Mouse (Mus musculus) regulatory T cell (primary cell): ENCODE measurements around the gene Akr1e1.
"Not testable (repeated sequence)": the region's sequence is repeated elsewhere in the genome, so short reads cannot be mapped to it uniquely, and the experiment has no call there.

Experiments used
- in situ Hi-C: fragments of 300-600 bp; cut with MboI, MseI; formaldehyde crosslinking; loops from one replicate; pipeline ENCODE4 v1.15.1; 2025; ENCODE audit warnings: high pct_unique_total_duplicates

Akr1e1 gene

DNA sequence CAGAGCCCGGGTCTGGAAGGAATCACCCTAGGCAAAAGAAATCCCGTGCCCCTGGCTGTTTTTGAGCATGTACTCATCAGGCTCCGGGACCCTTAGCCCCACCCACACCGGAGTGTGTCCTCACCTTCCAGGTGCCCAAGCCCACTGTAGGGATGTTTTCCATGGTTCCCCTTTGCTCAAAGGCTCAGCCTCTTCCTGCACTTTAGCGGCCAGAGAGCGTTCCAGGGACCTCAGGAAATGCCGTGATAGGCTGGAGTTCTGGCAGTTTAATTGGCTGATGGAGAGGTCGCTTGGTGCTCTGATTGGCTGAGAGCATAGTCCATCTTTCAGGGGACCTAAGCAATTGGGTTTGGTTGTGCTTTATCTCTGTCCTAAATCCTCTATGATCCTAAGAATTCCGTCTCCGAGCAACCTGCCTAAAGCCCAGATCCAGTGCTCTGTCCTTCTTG lies at the start of gene Akr1e1:
Gene Akr1e1, minus strand, starts transcription at position 214 of the 449 bp plus-strand sequence.
- in situ Hi-C loops, result no loop called here

DNA sequence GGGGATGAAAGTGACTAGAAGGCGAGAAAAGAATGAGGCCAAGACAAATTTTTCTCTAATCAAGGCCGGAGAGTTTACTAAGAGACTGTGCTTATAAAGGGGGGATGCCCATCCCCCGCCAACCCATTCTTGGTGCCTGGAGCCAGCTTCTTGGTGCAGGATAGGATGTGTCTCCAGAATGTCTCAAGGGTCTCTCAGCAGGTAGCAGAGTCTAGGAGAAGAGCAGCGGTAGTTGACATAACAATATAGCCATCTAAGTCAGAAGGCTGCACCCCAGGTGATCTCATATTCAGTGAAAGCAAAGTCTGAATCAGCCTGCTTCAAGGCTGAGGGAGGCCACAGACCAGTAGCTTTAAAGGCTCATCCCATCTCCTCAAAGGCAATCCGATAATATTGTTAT lies 49.4 kb upstream of the Akr1e1 start:
- in situ Hi-C loops, result no loop called here

DNA sequence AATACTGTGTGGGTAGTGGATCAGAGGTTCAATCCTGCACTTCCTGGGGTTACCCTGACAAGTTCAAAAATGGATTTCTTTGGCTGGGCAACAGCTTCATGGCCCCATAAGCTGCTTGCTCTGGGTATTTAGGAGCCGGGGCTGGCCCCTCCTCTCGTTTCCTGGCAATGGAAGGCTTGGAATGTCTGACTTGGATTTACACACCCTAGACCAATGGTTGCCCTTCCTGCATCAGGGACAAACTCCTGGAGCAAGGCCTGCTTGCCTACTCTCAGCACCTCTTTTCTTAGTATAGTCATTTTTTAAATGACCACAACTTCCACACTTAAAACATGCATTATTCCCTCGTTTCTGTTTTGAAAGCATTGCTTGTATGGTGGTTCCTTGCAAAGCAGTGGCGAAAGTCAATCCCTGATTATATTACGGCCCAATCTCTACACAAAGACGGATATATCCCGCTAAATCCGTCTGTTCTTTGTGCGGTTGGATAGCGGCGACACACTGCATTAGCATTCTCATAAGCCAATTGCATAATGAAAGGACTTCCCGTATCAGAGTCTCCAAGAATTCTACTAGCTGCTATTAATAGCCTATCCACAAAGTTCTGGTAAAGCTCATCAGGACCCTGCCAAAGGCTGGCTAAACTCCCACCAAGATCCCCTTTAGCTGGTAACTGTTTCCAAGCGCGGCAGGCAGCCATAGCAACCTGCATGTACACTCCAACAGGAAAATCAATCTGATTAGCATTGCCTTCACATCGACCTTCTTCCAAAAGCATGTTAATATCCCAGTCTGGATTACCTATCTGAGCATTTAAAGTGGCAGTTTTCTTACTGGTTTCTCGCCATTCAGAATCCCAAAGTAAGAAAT lies 47.5 kb upstream of the Akr1e1 start:
- in situ Hi-C loops, result no loop called here

DNA sequence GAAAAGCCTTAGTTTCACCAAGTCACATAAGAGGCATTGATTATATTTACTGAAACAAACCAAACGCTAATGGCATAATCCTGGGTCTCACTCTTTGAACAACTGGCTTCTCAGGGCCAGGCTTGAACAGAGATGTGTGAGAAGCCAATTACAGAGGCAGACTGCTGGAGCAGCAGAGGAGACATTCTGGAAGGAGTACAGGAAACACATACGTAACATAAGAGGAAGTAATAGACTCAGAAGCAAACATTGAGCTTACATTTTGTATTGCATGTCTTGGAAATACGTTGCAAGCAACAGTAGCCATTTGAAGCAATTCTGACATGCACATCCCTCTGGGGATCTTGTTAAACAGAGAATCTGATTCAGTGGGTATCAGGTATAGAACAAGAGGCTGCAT lies 41.2 kb upstream of the Akr1e1 start:
- in situ Hi-C loops, result no loop called here

DNA sequence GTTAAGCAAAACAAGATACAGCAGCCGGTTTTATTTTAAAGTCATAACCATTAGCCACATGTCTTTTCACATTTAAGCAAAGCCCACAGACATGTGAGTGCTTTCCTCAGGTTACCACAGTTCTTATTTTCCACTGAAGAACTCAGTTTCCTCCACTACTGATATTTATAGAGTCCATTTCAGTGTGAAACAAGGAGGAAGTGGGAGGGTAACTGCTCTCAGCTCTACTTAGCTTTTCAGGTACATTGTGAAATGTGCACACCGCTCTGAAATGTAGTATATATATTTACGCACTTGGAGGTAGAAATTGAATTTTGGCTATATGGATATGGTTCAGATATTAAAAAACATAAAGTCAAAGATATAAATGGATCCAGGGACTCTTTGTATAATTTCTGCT lies 36.3 kb upstream of the Akr1e1 start:
- in situ Hi-C loops, result no loop called here

DNA sequence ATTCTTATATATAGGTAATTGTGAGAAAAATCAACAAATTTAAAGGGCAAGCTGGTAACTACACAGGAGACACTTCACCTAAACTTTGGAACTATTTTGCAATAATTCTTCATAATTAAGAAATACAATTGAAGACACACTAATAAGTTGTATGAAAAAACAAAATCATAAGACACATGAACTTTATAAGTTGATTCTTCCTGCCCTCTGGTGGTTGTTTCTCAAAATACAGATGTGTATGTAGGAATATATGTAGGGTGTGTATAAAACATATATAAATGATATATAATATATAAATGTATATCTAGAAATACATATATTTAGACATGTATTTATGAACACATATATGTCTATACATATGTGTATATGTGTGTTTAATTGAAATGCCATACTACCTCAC lies 1.9 kb upstream of the Akr1e1 start:
- in situ Hi-C loops, result loop anchor here (5.0 kb wide), 1 partner anchor 479 kb away; no protein-coding TSS in a partner anchor

DNA sequence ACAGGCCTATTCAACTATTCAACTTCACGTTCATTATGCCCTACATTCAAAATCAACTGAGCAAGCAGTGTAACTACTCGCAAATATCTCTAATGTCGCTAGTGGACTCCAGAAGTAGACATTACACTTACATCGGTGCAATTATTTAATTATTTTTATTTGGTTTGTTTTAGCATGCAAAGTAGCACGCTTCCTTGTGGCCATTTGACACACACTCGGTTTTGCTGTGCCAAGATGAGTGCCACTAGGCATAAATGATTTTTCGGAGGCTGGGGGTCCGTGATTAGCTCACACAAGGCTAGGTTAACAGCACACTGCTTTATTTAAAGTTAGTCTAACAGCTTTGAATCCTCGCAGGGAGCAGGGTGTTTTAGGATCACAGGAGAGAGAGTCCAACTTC lies 444 bp downstream of the Akr1e1 start:
- in situ Hi-C loops, result no loop called here

DNA sequence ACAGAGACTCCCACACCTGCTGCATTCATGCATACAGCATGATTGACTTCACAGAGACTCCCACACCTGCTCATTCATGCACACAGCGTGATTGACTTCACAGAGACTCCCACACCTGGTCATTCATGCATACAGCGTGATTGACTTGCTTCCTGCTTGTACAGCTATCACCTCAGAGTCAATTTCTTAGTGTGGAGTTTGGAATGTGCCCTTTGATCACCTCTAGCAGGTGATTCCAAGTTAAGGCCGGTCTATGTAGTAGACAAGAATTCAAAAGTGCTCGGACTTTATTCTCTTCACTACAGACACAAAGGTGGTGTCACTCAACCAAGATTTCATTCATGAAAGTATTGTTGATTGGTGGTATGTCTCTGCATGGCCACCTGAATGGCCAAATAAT lies 2.2 kb downstream of the Akr1e1 start:
- in situ Hi-C loops, result no loop called here

DNA sequence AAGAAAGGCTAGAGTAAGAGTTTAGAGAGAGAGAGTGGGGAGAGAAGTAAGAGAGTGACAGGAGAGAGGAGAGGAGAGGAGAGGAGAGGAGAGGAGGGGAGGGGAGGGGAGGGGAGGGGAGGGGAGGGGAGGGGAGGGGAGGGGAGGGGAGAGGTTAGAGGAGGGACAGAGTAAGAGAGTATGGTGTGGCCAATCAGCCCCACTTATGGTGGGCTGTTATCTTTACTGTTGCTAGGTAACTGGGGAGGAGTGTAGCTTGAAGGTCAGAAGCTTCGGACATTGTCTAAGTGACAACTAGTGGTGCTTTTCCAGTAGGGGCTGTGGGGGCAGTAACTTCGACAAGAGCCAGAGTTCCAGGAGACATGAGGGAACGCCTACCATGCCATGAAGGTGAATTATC lies 5.5 kb downstream of the Akr1e1 start:
- in situ Hi-C loops, result not testable (repeated sequence)

DNA sequence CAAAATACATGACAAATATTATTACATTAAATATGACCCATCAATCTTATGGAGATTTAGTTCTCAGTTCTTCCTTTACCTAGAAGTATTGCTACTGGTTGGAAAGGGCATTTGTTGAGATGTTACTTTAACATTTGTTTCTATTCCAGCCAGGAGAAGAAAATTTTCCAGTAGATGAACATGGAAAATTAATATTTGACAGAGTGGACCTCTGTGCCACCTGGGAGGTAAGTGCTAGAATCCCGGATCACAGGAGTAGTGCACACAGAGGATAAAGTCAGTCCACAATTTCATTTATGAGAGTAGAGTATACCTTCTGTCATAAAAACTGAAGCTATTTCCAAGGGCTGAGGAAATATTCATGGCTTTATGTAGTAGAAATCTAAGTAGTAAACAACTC lies 32.1 kb downstream of the Akr1e1 start:
- in situ Hi-C loops, result no loop called here

DNA sequence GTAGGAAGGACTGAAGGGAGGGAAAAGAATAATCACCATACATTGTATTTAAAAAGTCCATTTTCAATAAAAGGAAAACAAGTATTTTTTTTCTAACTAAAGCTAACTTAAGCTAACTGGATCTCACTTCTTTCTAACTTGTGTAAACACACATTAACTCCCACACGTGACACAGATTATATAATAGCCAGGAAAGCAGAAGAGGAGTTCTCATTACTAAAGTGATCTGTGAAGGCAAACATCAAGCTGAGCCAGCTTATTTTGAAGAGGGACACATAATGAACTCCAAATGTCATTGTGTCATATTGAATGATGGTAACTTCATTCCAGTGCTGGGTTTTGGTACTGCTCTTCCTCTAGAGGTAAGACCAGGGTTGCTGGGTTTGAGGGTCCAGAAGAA lies 35.1 kb downstream of the Akr1e1 start, which contains the start of gene Akr1c21:
Gene Akr1c21, plus strand, starts transcription at position 205 of the 400 bp plus-strand sequence.
- in situ Hi-C loops, result no loop called here

DNA sequence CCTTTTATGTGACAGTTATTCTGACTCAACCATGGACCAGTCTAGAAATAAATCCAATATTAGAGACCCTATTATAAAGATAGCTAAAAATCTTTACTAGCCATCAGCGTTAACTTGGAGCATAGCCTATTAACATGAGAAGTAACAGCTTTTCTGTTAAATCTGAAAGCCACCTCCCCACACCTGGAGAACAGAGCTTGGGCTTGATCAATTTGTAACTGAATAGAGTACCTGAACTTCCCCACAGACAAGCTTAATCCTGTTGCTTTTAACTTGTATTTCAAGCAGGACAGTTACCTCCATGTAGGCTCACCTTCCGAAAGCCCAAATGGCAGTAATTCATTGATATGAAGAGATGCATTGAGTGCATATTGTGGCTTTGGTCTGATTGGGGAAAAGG lies 43.0 kb downstream of the Akr1e1 start:
- in situ Hi-C loops, result no loop called here

DNA sequence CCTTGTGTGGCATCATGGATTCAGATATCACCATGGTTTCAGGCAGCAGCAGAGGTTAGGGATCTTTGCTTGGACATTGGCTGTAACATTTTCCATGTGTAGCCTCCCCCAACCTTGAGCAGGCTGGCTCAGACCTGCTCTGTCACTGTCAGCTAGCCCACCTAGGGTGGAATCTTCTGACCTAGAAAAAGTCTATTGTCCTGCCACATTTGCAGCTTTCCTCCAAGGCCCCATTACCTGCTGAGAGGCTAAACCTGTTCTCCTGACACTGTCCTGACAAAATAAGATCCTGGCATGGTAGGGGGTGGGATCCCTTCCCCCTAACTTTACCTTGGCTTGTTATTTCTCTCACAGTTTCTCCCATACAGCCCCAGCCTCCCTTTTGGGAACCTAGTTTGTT lies 48.5 kb downstream of the Akr1e1 start:
- in situ Hi-C loops, result no loop called here

DNA sequence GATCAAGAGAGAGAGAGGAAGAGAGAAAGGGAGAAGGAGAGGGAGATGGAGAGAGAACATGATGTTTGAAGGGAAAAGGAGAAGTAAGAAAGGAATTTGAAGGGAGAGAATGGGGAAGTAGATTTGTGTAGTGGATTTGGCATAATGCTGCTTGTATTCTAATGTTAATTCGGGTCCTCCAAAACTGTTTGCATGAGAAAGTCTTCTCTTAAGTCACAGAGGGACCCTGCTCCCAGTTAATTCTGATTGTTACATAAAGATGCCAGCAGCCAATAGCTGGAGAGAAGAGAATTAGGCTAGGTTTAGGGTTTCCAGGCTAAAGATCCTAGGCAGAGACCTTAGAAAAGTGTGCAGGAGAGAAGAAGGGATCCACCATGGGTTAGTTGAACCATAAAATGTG lies 49.8 kb downstream of the Akr1e1 start:
- in situ Hi-C loops, result no loop called here
